Mouse (Mus musculus): ENCODE measurements around the gene Fgfr2. TPM values are rescaled to one million over a fixed set of nuclear protein-coding genes. Genes with fewer than 3 reads are reported as not detected.

Gene Fgfr2
- polyA plus RNA-seq, 1 experiment from 2014 or later: 67.0 TPM

GRCm38 (mm10) chr7:130732908-130733307 lies 2390.2 kb downstream of the Fgfr2 start:
- ATAC-seq: no peak
- 77% methylated on average over 6 of the region's 6 CpGs for WGBS
- Histone ChIP-seq H3K27me3 (replicated peaks) (no peaks in the 10 kb centered on the region), H3K36me3 (peaks cover 12% of the 10 kb centered on the region; the same call in 1 of the 2 replicates), H3K9ac (no peak overlapping the region), H3K4me3 (replicated peaks) (no peak overlapping the region), H3K4me1 (replicated peaks) (no peaks in the 10 kb centered on the region), H3K9me3 (no peaks in the 10 kb centered on the region), H3K4me2 (replicated peaks) (no peak overlapping the region), H3K27ac (no peak overlapping the region)

GRCm38 (mm10) chr7:130731792-130732191 lies 2391.4 kb downstream of the Fgfr2 start:
- WGBS: 75% methylated on average over 7 of the region's 7 CpGs
- H3K27me3 ChIP-seq (replicated peaks): no peaks in the 10 kb centered on the region

GRCm38 (mm10) chr7:130727560-130727959 lies 2395.6 kb downstream of the Fgfr2 start:
- Histone ChIP-seq H3K27ac (peak overlapping the region; percentile 81), H3K9ac (no peak overlapping the region)

More at GRCm38 (mm10) chr7:130731792-130732191, 2391.4 kb downstream of the Fgfr2 start:
- ATAC-seq: no peak
- Histone ChIP-seq H3K9ac (no peak overlapping the region), H3K4me2 (replicated peaks) (no peak overlapping the region), H3K9me3 (no peaks in the 10 kb centered on the region), H3K4me1 (replicated peaks) (peaks cover 5% of the 10 kb centered on the region), H3K4me3 (replicated peaks) (no peak overlapping the region), H3K36me3 (peaks cover 12% of the 10 kb centered on the region; the same call in 1 of the 2 replicates), H3K27ac (no peak overlapping the region)

GRCm38 (mm10) chr7:130726724-130727422 lies 2396.3 kb downstream of the Fgfr2 start:
- WGBS: 44% methylated on average over 8 of the region's 8 CpGs
- H3K27ac ChIP-seq: peak overlapping the region; percentile 81
- H3K4me3 ChIP-seq (replicated peaks): 0 out of 2 replicates have a peak overlapping the region, but pooled peaks have one; percentile 9
- H3K36me3 ChIP-seq: 0 out of 2 replicates have a peak, but pooled peaks cover 3% of the 10 kb centered on the region
- H3K9ac ChIP-seq: no peak overlapping the region
- no peaks in the 10 kb centered on the region for H3K27me3 ChIP-seq (replicated peaks)
- peak overlapping the region; percentile 36 for H3K4me2 ChIP-seq (replicated peaks)
- H3K4me1 ChIP-seq (replicated peaks): peaks cover 12% of the 10 kb centered on the region
- no peaks in the 10 kb centered on the region for H3K9me3 ChIP-seq
- peak; percentile 80 for ATAC-seq

More at GRCm38 (mm10) chr7:130727560-130727959, 2395.6 kb downstream of the Fgfr2 start:
- Histone ChIP-seq H3K4me2 (replicated peaks) (peak overlapping the region; percentile 36), H3K4me1 (replicated peaks) (peaks cover 12% of the 10 kb centered on the region), H3K9me3 (no peaks in the 10 kb centered on the region), H3K36me3 (0 out of 2 replicates have a peak, but pooled peaks cover 3% of the 10 kb centered on the region), H3K27me3 (replicated peaks) (no peaks in the 10 kb centered on the region), H3K4me3 (replicated peaks) (0 out of 2 replicates have a peak overlapping the region, but pooled peaks have one; percentile 9)
- 73% methylated on average over 4 of the region's 4 CpGs for WGBS
- peak; percentile 67 for ATAC-seq

- whole genome bisulfite sequencing: 63% methylated on average over 3 of the region's 3 CpGs
- Histone ChIP-seq H3K4me1 (replicated peaks) (peaks cover 12% of the 10 kb centered on the region), H3K27ac (peak overlapping the region; percentile 33; the same call in 1 of the 2 replicates), H3K4me3 (replicated peaks) (no peak overlapping the region), H3K9me3 (no peaks in the 10 kb centered on the region), H3K36me3 (0 out of 2 replicates have a peak, but pooled peaks cover 3% of the 10 kb centered on the region), H3K27me3 (replicated peaks) (no peaks in the 10 kb centered on the region), H3K9ac (no peak overlapping the region), H3K4me2 (replicated peaks) (no peak overlapping the region)
- no peak for ATAC-seq
Measured at GRCm38 (mm10) chr7:130726185-130726584, 2397.0 kb downstream of the Fgfr2 start.

GRCm38 (mm10) chr7:130720646-130721335 lies 2402.4 kb downstream of the Fgfr2 start:
- H3K4me3 ChIP-seq (replicated peaks): no peak overlapping the region
- H3K36me3 ChIP-seq: 0 out of 2 replicates have a peak, but pooled peaks cover 4% of the 10 kb centered on the region
- ATAC-seq: peak; percentile 49; the same call in 1 of the 2 replicates
- H3K4me1 ChIP-seq (replicated peaks): peaks cover 11% of the 10 kb centered on the region
- no peaks in the 10 kb centered on the region for H3K9me3 ChIP-seq
- H3K27me3 ChIP-seq (replicated peaks): no peaks in the 10 kb centered on the region
- no peak overlapping the region for H3K4me2 ChIP-seq (replicated peaks)
- H3K27ac ChIP-seq: no peak overlapping the region
- no peak overlapping the region for H3K9ac ChIP-seq
- WGBS: 73% methylated on average over 9 of the region's 9 CpGs

- H3K27me3 ChIP-seq (replicated peaks): no peaks in the 10 kb centered on the region
- H3K9me3 ChIP-seq: no peaks in the 10 kb centered on the region
- WGBS: 38% methylated on average over 16 of the region's 16 CpGs
- H3K9ac ChIP-seq: no peak overlapping the region
- H3K4me1 ChIP-seq (replicated peaks): peaks cover 11% of the 10 kb centered on the region
- peak overlapping the region; percentile 41 for H3K4me2 ChIP-seq (replicated peaks)
- peak; percentile 41 for ATAC-seq
- 0 out of 2 replicates have a peak, but pooled peaks cover 4% of the 10 kb centered on the region for H3K36me3 ChIP-seq
- no peak overlapping the region for H3K4me3 ChIP-seq (replicated peaks)
- H3K27ac ChIP-seq: peak overlapping the region; percentile 67
Measured at GRCm38 (mm10) chr7:130719931-130720598, 2403.1 kb downstream of the Fgfr2 start.

GRCm38 (mm10) chr7:130716989-130717388 lies 2406.2 kb downstream of the Fgfr2 start:
- Histone ChIP-seq H3K9me3 (no peaks in the 10 kb centered on the region), H3K4me1 (replicated peaks) (peaks cover 13% of the 10 kb centered on the region), H3K4me2 (replicated peaks) (no peak overlapping the region), H3K27me3 (replicated peaks) (no peaks in the 10 kb centered on the region), H3K9ac (no peak overlapping the region), H3K27ac (no peak overlapping the region), H3K36me3 (0 out of 2 replicates have a peak, but pooled peaks cover 4% of the 10 kb centered on the region), H3K4me3 (replicated peaks) (no peak overlapping the region)
- ATAC-seq: no peak
- WGBS: 90% methylated on average over 6 of the region's 6 CpGs

- 92% methylated on average over 4 of the region's 4 CpGs for WGBS
- Histone ChIP-seq H3K36me3 (0 out of 2 replicates have a peak, but pooled peaks cover 4% of the 10 kb centered on the region), H3K27me3 (replicated peaks) (no peaks in the 10 kb centered on the region), H3K9me3 (no peaks in the 10 kb centered on the region), H3K27ac (no peak overlapping the region), H3K9ac (no peak overlapping the region), H3K4me1 (replicated peaks) (peaks cover 15% of the 10 kb centered on the region), H3K4me2 (replicated peaks) (no peak overlapping the region), H3K4me3 (replicated peaks) (no peak overlapping the region)
- no peak for ATAC-seq
Measured at GRCm38 (mm10) chr7:130716341-130716740, 2406.8 kb downstream of the Fgfr2 start.

- Histone ChIP-seq H3K4me3 (replicated peaks) (no peak overlapping the region), H3K27ac (no peak overlapping the region), H3K9ac (no peak overlapping the region), H3K36me3 (0 out of 2 replicates have a peak, but pooled peaks cover 4% of the 10 kb centered on the region), H3K4me2 (replicated peaks) (no peak overlapping the region), H3K27me3 (replicated peaks) (no peaks in the 10 kb centered on the region), H3K9me3 (no peaks in the 10 kb centered on the region), H3K4me1 (replicated peaks) (peaks cover 17% of the 10 kb centered on the region)
- ATAC-seq: no peak
- 96% methylated on average over 3 of the region's 3 CpGs for whole genome bisulfite sequencing
Measured at GRCm38 (mm10) chr7:130715467-130715866, 2407.7 kb downstream of the Fgfr2 start.

GRCm38 (mm10) chr7:130713319-130713718 lies 2409.8 kb downstream of the Fgfr2 start:
- Histone ChIP-seq H3K4me1 (replicated peaks) (peaks cover 28% of the 10 kb centered on the region), H3K9me3 (no peaks in the 10 kb centered on the region), H3K4me3 (replicated peaks) (no peak overlapping the region), H3K27ac (no peak overlapping the region), H3K36me3 (0 out of 2 replicates have a peak, but pooled peaks cover under 1% of the 10 kb centered on the region), H3K4me2 (replicated peaks) (no peak overlapping the region), H3K9ac (no peak overlapping the region), H3K27me3 (replicated peaks) (no peaks in the 10 kb centered on the region)
- no peak for ATAC-seq
- 66% methylated on average over 6 of the region's 6 CpGs for WGBS

GRCm38 (mm10) chr7:130711851-130712250 lies 2411.3 kb downstream of the Fgfr2 start:
- Histone ChIP-seq H3K27ac (no peak overlapping the region), H3K4me2 (replicated peaks) (no peak overlapping the region), H3K9me3 (no peaks in the 10 kb centered on the region), H3K9ac (no peak overlapping the region), H3K36me3 (no peaks in the 10 kb centered on the region), H3K4me3 (replicated peaks) (no peak overlapping the region), H3K4me1 (replicated peaks) (peaks cover 33% of the 10 kb centered on the region), H3K27me3 (replicated peaks) (no peaks in the 10 kb centered on the region)
- 0 out of 2 replicates have a peak, but pooled peaks have one; percentile 31 for ATAC-seq
- 75% methylated on average over 7 of the region's 7 CpGs for WGBS
